Mouse (Mus musculus) Patski (cell line): Measurements from ENCODE around the gene Cntn1. TPM values are rescaled to one million over a fixed set of nuclear protein-coding genes. Genes with fewer than 3 reads are reported as not detected.

Experiments
- ATAC-seq: fragments of 100-300 bp; one replicate; pipeline ENCODE4 v1.8.0; 2021
- CTCF ChIA-PET: fragments of 350-600 bp; sonication (Branson Sonifier 250); formaldehyde crosslinking; loops from one replicate; lab custom pipeline; 2022; ENCODE audit warnings: inconsistent platforms; lab: Charles Lee
- POLR2A ChIA-PET: fragments of 350-600 bp; sonication (Branson Sonifier 250); formaldehyde crosslinking; loops from one replicate; lab custom pipeline; 2022; ENCODE audit warnings: antibody characterized with exemption, inconsistent platforms; lab: Charles Lee
- DNase-seq: peaks from one replicate; pipeline ENCODE4 v3.0.0-alpha.2; 2011; ENCODE audit warnings: low read depth, low spot score
- H3K27me3 ChIP-seq: fragments of 371-371 bp; one replicate; pipeline ENCODE4 v1.5.1; 2021
- CTCF ChIP-seq: fragments of 100-300 bp; IDR thresholded peaks from one replicate; pipeline ENCODE4 v1.5.1; 2021
- in situ Hi-C: fragments of 300-500 bp; cut with MboI; formaldehyde crosslinking; loops from 3 replicates; pipeline ENCODE4 v1.11.1; 2018; ENCODE audit warnings: low pct_unique_long_range_greater_than_20kb, mixed read lengths
- polyA plus RNA-seq: library from polyadenylated mRNA; unstranded; gene quantifications from one replicate; pipeline ENCODE4 v1.2.3, GENCODE M21; 2021

The Cntn1 gene
- polyA plus RNA-seq, 1 experiment from 2014 or later = not detected

- DNase-seq (no peak), ATAC-seq (no peak)
- in situ Hi-C loops = no loop called here
- ChIA-PET POLR2A (no interaction called here), CTCF (no interaction called here)
- H3K27me3 ChIP-seq = no peaks in the 10 kb centered on the region
- TF ChIP-seq CTCF = no peak
These were observed 139.0 kb downstream of the Cntn1 start for GRCm38 (mm10) chr15:92190000-92190399.

GRCm38 (mm10) chr15:92200326-92200985, 149.5 kb downstream of the Cntn1 start:
- DNase-seq (no peak), ATAC-seq (no peak)
- in situ Hi-C loops = no loop called here
- TF ChIP-seq CTCF = no peak
- ChIA-PET POLR2A (no interaction called here), CTCF (no interaction called here)
- H3K27me3 ChIP-seq = peaks cover 5% of the 10 kb centered on the region

- in situ Hi-C loops = no loop called here
- ChIA-PET POLR2A (interaction anchor here (0.6 kb wide), 1 partner anchor 75 kb away, joined by 3 read pairs; no protein-coding TSS in a partner anchor), CTCF (no interaction called here)
- TF ChIP-seq CTCF = no peak
- peaks cover 5% of the 10 kb centered on the region for H3K27me3 ChIP-seq
- no peak for ATAC-seq
- no peak for DNase-seq
These were observed 155.7 kb downstream of the Cntn1 start for GRCm38 (mm10) chr15:92206695-92207094.

GRCm38 (mm10) chr15:92209778-92210177, 158.8 kb downstream of the Cntn1 start:
- CTCF ChIA-PET = no interaction called here
- no peak for TF ChIP-seq CTCF
- H3K27me3 ChIP-seq = no peaks in the 10 kb centered on the region

GRCm38 (mm10) chr15:92210486-92211235, 159.7 kb downstream of the Cntn1 start:
- H3K27me3 ChIP-seq = no peaks in the 10 kb centered on the region
- ChIA-PET POLR2A (no interaction called here), CTCF (no interaction called here)
- in situ Hi-C loops = no loop called here
- no peak for DNase-seq
- no peak for ATAC-seq
- TF ChIP-seq CTCF = no peak

More at GRCm38 (mm10) chr15:92209778-92210177, 158.8 kb downstream of the Cntn1 start:
- in situ Hi-C loops = no loop called here
- DNase-seq (no peak), ATAC-seq (no peak)
- POLR2A ChIA-PET = no interaction called here

GRCm38 (mm10) chr15:92215841-92216240, 164.9 kb downstream of the Cntn1 start:
- TF ChIP-seq CTCF = no peak
- no peak for ATAC-seq
- ChIA-PET POLR2A (no interaction called here), CTCF (no interaction called here)
- in situ Hi-C loops = no loop called here
- DNase-seq = no peak
- no peaks in the 10 kb centered on the region for H3K27me3 ChIP-seq

- peaks cover 3% of the 10 kb centered on the region for H3K27me3 ChIP-seq
- ChIA-PET POLR2A (no interaction called here), CTCF (no interaction called here)
- DNase-seq (no peak), ATAC-seq (no peak)
- TF ChIP-seq CTCF = no peak
- in situ Hi-C loops = no loop called here
These were observed 170.5 kb downstream of the Cntn1 start for GRCm38 (mm10) chr15:92221446-92221845.

GRCm38 (mm10) chr15:92231386-92231785, 180.4 kb downstream of the Cntn1 start:
- no peak for ATAC-seq
- in situ Hi-C loops = loop anchor here (5.0 to 10.0 kb wide), 2 partner anchors 267 to 449 kb away; no protein-coding TSS in a partner anchor
- peaks cover 21% of the 10 kb centered on the region for H3K27me3 ChIP-seq
- no peak for DNase-seq
- POLR2A ChIA-PET = no interaction called here
- CTCF ChIA-PET = interaction anchor here (1.1 kb wide), 1 partner anchor 10 kb away, joined by 3 read pairs; no protein-coding TSS in a partner anchor
- TF ChIP-seq CTCF = peak; percentile 83

GRCm38 (mm10) chr15:92235836-92236235, 184.9 kb downstream of the Cntn1 start:
- CTCF ChIA-PET = no interaction called here
- POLR2A ChIA-PET = no interaction called here
- in situ Hi-C loops = loop anchor here (10.0 kb wide), 1 partner anchor 271 kb away; no protein-coding TSS in a partner anchor
- TF ChIP-seq CTCF = no peak
- ATAC-seq (no peak), DNase-seq (no peak)
- H3K27me3 ChIP-seq = peaks cover 30% of the 10 kb centered on the region

- CTCF ChIA-PET = no interaction called here
- TF ChIP-seq CTCF = peak; percentile 57
- H3K27me3 ChIP-seq = peaks cover 30% of the 10 kb centered on the region
- POLR2A ChIA-PET = no interaction called here
- in situ Hi-C loops = no loop called here
- ATAC-seq (no peak), DNase-seq (no peak)
These were observed 214.2 kb downstream of the Cntn1 start for GRCm38 (mm10) chr15:92264980-92265707.
